Mouse (Mus musculus) thymus, postnatal 25 days (tissue): Measurements from ENCODE around the gene Nr1d2.
"Not testable (repeated sequence)": the region's sequence is repeated elsewhere in the genome, so short reads cannot be mapped to it uniquely, and the experiment has no call there.

Source experiments
- DNase-seq: peaks from one replicate; pipeline ENCODE4 v3.0.0; 2022

Gene Nr1d2

GRCm38 (mm10) chr14:18238750-18239731 lies at the start of gene Nr1d2:
Nr1d2 (minus strand) TSS chr14:18239127.
- peak; percentile 97 for DNase-seq

- no peak for DNase-seq
These were observed 48.5 kb upstream of the Nr1d2 start for GRCm38 (mm10) chr14:18287391-18287790.

DNA sequence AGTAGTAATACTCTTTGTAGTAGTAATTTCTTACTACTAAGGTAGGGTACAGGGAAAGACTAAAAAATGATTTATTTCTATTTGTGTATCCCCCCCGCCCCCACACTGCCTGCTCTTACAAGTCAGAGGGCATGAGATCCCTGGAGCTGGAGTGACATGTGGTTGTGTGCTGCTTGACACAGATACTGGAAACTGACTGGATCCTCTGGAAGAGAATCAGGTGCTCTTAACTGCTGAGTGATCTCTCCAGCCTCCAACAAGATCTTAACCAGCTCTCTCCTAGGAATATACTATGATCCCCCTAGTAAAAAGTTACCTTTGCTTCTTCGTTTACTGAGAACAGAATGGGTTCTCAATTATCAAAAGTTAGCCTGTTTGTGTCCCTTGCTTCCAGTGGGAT lies 47.5 kb upstream of the Nr1d2 start:
- no peak for DNase-seq

DNA sequence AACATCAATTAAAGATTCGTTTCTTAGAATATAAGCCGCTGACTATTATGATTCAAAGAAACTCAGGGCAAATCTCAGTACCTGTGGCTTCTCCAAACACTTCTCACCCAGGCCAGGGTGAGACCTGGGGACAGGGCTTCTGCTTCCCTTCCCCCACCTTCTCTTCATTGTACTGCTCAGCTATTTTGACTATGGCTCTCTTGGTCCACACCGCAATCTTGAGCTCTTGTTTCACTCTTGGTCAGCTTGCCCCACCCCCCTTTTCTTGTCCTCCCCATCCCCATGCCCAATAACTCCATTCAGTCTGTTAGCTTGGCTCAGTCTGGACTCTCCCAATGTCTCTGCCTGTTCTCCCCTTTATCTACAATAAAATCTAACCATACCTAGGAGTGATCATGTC lies 46.5 kb upstream of the Nr1d2 start:
- DNase-seq = no peak

- no peak for DNase-seq
These were observed 45.7 kb upstream of the Nr1d2 start for GRCm38 (mm10) chr14:18284581-18284980.

DNA sequence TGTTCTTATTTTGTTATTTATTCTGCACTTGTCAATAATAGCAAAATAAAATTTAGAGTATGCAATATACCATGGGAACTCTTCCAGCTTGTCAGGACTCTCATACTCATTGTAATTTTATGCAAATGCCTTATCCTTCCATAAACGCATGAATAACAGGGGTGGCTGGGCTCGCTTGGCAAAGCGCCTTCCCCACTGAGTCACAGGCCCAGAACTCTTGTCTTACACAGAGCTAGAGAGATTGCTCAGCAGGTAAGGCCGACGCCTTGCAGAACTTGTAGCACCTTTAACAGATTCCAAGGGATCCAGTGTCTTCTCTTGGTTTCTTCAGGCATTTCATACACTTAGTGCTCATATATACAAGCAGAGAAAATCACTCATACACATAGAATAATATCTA lies 41.4 kb upstream of the Nr1d2 start:
- DNase-seq = no peak

DNA sequence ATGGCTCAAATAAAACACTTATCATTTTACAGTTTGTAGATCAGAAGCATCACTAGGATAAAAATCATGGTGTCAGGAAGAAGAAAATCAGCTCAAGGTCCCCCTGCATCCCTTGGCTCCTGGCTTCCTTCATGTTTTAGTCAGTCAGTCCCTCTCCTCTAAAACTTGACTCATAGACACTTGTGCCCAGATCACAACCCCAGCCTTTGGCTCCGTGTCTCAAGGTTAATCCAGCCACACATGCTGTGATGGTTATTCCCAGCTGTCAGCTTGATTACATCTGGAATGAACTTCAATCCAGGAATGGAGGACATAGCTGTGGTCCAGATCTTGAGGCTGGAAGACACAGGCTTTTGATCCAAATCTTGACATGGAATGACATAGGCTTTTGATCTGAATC lies 35.6 kb upstream of the Nr1d2 start:
- DNase-seq = no peak

DNA sequence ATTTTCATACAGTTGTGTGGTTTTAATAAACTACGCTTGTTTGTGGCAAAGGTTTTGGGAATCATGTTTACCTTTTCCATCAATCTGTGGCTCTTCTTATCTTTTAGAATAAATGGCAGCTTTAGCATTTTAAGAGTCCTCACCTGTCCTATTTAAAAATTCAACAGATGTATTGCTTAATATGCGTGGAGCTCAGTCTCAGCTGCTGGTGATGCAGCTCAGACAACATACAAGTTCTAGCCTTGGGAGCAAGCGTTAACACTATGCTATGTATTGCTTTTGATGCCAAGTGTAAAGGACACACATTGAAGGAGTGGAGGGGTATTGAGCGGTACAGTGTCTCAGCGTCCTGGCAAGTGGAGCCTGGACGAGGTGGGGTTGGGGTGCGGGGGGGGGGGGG lies 32.7 kb upstream of the Nr1d2 start:
- DNase-seq = no peak

DNA sequence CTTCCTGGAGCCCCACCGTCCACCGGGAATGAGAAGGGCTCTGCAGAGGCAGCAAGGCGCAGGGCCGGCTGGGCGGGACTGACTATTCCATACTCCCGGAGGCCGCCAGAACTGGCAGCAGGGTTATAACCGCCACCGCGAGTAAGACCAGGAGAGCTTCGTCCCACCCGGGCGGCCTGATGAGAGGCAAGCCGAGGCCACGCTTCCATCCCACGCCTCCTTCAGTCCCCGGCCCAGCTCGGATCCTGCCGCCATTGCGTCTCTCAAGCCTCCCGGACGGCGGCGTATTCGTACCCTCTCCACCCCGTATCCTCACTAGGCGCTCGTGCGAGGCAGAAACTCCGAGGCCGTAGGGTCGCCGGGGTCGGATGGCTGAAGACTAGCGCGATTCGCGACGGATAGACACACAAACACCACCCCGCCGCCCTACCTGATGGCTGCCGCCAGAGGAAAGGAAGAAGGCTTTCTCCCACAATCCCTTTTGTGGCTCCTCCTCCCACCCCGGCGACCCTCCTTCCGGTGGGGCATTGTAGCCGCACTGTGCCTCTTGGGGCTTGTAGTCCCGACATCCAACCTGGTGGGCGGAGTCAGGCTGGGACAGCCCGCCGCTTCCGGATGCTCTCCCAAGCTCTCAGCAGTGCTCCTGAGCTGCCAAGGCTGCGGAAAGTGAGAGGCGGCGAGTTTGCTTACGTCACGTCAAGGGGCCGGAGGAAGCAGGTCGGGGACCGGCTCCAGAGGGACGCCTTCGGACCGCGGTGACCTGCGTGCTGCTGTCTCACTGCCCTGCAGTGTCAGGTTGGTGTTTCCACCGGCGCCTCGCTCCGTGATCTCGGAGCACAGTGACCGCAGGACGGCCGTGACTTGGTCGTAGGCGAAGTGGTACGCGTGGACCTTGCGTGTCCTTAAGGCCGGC lies 31.9 kb upstream of the Nr1d2 start, which contains the start of the genes Nkiras1 and Rpl15:
TSS of gene Nkiras1 (plus strand) at position 608 of the 913 bp plus-strand sequence.
TSS of gene Rpl15 (minus strand) at position 863 of the 913 bp plus-strand sequence.
- peak; percentile 98 for DNase-seq

DNA sequence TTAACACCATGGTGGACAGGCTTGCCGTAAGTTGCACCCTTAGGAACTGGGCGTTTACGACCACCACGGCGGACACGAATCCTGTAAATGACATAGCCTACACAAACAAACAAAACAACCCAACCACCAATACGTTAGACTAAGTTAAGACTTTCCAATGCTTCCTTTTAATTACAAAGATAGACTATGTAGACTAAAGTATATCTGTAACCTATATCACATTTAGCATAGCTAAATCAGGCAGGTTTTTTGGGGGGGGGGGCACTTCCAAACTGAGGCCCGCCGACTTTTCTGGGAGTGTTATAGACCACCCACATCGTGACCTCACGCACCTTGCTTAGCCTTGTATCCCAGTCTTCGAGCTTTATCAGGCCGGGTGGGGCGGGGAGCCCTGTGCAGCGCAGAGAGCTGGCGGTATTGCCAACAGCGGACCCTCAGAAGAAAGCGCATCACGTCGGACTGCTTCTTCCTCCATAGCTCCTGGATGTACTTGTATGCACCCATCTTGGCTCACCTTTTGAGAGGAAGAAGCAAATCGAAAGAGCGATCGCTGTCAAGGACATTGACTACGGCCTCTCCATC lies 31.1 kb upstream of the Nr1d2 start:
- DNase-seq = not testable (repeated sequence)

DNA sequence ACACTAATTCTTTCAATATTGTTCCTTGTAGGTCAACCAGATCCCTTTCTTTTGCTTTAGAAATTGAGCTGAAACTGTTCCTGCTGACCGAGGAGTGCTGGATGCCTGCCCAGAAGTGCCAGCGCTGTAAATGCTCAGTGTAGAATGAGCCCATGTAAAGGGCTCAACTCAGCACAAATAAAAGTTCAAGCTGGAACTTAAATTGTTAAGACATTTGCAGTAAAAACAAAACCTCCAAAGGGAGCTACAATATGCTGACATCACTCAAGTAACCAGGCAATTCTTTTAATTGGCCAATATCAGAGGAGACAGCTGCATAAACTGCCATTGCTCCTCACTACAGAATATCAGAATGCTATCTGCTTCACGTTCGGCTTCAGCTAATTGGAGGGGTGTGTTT lies 24.5 kb upstream of the Nr1d2 start:
- no peak for DNase-seq

DNA sequence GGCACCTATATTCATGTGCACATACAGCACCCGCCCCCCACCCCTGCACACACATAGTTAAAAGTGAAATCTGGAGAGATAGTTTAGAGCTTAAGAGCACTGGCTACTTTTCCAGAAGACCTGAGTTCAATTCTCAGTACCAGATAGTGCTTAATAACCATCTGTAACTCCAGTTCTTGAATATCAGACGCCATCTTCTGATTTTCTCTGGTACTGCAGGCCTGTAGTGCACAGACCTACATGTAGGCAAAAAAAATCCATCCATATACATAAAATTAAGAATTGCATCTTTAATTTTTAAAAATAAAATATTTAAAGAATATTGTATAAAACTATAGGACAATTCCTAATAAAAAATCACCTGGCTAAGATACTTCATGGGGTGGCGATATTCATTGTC lies 22.3 kb upstream of the Nr1d2 start:
- no peak for DNase-seq

GRCm38 (mm10) chr14:18242638-18243130 lies 3.8 kb upstream of the Nr1d2 start:
- no peak for DNase-seq

DNA sequence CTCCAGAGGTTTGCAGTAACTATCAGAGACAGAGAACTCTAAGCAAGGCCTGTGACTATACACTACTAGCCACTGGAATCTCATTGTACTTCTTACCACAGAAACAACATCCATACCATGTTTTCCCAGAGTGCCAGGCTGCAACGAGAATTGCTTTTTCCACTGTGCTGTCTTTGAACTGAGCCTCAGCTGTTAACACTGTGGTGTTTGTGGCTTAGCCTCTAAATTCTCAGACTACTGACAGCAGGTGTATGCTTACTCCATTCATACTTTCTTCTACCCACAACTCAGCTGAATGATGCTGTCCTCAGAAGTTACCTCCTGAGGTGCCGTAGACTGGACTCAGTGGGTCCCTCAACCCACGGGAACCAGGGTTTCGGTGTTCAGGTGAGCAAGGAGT lies 2.9 kb upstream of the Nr1d2 start:
- peak; percentile 15 for DNase-seq

DNA sequence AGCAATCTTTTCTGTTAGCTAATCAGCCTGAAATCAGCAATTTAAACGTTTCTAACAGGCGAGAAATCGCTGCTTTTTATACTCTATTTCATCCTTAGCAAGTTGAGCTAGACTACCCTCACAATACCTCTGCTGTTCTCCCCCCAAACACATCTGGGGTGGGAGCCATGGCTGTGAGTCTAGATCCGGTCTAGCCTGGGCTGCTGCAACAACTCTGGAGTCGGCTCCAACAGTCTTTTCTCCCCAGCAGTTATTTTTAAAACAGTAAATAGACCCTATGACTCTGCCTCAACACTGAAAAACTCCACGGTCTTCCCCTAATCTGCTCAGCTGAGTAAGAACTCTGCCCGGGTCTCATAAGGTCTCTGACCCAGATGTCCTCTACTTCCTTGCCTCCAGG lies 1.2 kb upstream of the Nr1d2 start:
- DNase-seq = no peak

GRCm38 (mm10) chr14:18238131-18238749 lies 687 bp downstream of the Nr1d2 start:
- DNase-seq = peak; percentile 97

DNA sequence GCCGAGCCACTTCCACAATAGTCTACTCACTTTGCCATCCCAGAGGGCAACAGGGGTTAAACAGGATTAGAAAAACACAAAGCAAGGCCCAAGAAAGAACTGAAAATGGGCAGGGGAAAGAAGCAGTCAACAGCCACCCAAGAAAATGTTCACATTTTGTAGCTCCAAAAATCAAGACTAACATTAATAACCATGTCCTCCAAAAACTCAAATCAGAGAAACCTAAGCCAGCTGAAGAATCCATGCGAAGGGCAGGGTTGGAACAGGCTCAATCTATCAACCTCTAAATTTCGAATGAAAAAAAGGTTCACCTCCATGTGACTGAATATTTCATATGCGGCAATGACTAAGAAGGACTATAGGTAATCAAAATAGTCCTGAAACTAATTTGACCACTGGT lies 1.5 kb downstream of the Nr1d2 start:
- no peak for DNase-seq

- DNase-seq = not testable (repeated sequence)
These were observed 2.3 kb downstream of the Nr1d2 start for GRCm38 (mm10) chr14:18236496-18237235.

GRCm38 (mm10) chr14:18233981-18234960 lies 4.7 kb downstream of the Nr1d2 start:
- no peak for DNase-seq

DNA sequence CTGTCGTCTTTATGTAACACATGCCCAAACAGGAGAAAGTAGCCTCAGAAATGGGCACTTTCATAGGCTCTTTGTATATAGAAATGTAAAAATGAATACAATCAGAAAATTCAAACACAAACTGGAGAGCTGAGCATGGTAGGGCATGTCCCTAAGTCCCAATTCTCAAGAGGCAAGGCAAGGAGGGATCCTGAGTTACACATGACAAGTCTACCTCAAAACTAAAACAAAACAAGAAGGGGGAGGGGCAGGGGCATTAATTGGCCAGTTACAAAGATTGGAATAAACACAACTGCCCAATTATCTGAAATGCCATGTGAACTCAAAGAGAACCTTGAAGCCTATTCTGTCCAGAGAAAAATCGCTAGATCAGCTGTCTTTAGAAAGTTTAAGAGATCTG lies 5.9 kb downstream of the Nr1d2 start:
- DNase-seq = no peak
